ENCODE assay signal across 8 mouse cellular contexts in genomic region chr7:140858746-140859145, GRCm38 (mm10). TPM values are rescaled to one million over a fixed set of nuclear protein-coding genes. Genes with fewer than 3 reads are reported as not detected.
DNase-seq lines count a peak whose midpoint lies in the region; ATAC-seq and TF ChIP-seq lines count a peak whose summit lies in the region.

No protein-coding gene starts in this region.

- peak overlapping the region; percentile 93; the same call in 1 of the 2 replicates for H3K9ac ChIP-seq in kidney, embryonic 16.5 days (replicated peaks; ENCODE audit: low read length)
- peak overlapping the region; percentile 95 for H3K9ac ChIP-seq in embryonic facial prominence, embryonic 13.5 days
- peak overlapping the region; percentile 90 for H3K9ac ChIP-seq in intestine, embryonic 16.5 days (ENCODE audit: low read depth, low read length)

- ATAC-seq in kidney, embryonic 16.5 days (ENCODE audit: low FRiP score, low TSS enrichment), result no peak
- ATAC-seq in embryonic facial prominence, embryonic 13.5 days (ENCODE audit: insufficient number of reproducible peaks, insufficient read depth, low FRiP score, low TSS enrichment, low read depth), result no peak
- ATAC-seq in intestine, embryonic 16.5 days, result no peak
- no peak for ATAC-seq in megakaryocyte progenitor cell, adult 5-6 weeks (replicated peaks; ENCODE audit: poor library complexity)

- 94% methylated on average over 8 of the region's 8 CpGs for WGBS in kidney, embryonic 16.5 days
- WGBS in embryonic facial prominence, embryonic 13.5 days, result 92% methylated on average over 8 of the region's 8 CpGs
- 97% methylated on average over 8 of the region's 8 CpGs for WGBS in intestine, embryonic 16.5 days

- peaks cover 57% of the 10 kb centered on the region for H3K79me2 ChIP-seq in myocyte (ENCODE audit: control insufficient read depth, insufficient read depth)

- no peaks in the 10 kb centered on the region for H3K9me3 ChIP-seq in kidney, embryonic 16.5 days (ENCODE audit: low read length)
- H3K9me3 ChIP-seq in embryonic facial prominence, embryonic 13.5 days, result no peaks in the 10 kb centered on the region
- no peaks in the 10 kb centered on the region for H3K9me3 ChIP-seq in intestine, embryonic 16.5 days (ENCODE audit: control insufficient read depth, low read length)

- H3K27me3 ChIP-seq in kidney, embryonic 16.5 days (ENCODE audit: insufficient read depth, low read length), result no peaks in the 10 kb centered on the region
- H3K27me3 ChIP-seq in embryonic facial prominence, embryonic 13.5 days, result no peaks in the 10 kb centered on the region
- H3K27me3 ChIP-seq in intestine, embryonic 16.5 days (replicated peaks; ENCODE audit: control insufficient read depth, insufficient read depth, low read length), result no peaks in the 10 kb centered on the region
- H3K27me3 ChIP-seq in myocyte (ENCODE audit: control insufficient read depth, insufficient read depth, insufficient read length), result no peaks in the 10 kb centered on the region

- no peak for TF ChIP-seq POLR2A in myocyte (IDR thresholded peaks at IDR 0.05; ENCODE audit: insufficient read length, low read depth)

- peaks cover 58% of the 10 kb centered on the region for H3K36me3 ChIP-seq in kidney, embryonic 16.5 days (ENCODE audit: insufficient read depth, low read length)
- peaks cover 64% of the 10 kb centered on the region for H3K36me3 ChIP-seq in embryonic facial prominence, embryonic 13.5 days
- H3K36me3 ChIP-seq in intestine, embryonic 16.5 days (ENCODE audit: control insufficient read depth, insufficient read depth, low read length), result peaks cover 18% of the 10 kb centered on the region
- peaks cover 27% of the 10 kb centered on the region for H3K36me3 ChIP-seq in myocyte (ENCODE audit: control insufficient read depth, insufficient read depth)

- peaks cover 20% of the 10 kb centered on the region for H3K4me1 ChIP-seq in kidney, embryonic 16.5 days (ENCODE audit: insufficient read depth, low read length)
- H3K4me1 ChIP-seq in embryonic facial prominence, embryonic 13.5 days, result peaks cover 36% of the 10 kb centered on the region
- peaks cover 19% of the 10 kb centered on the region for H3K4me1 ChIP-seq in intestine, embryonic 16.5 days (ENCODE audit: control insufficient read depth, insufficient read depth, low read length)

- no peak for DNase-seq in kidney, postnatal 25 days
- no peak for DNase-seq in urinary bladder, adult 2 months (ENCODE audit: low spot score)
- no peak for DNase-seq in layer of hippocampus, adult 11-12 months (ENCODE audit: low spot score)

- H3K4me3 ChIP-seq in kidney, embryonic 16.5 days (ENCODE audit: low read length), result peak overlapping the region; percentile 92; the same call in 1 of the 2 replicates
- peak overlapping the region; percentile 83 for H3K4me3 ChIP-seq in embryonic facial prominence, embryonic 13.5 days
- H3K4me3 ChIP-seq in intestine, embryonic 16.5 days (ENCODE audit: low read length), result no peak overlapping the region
- H3K4me3 ChIP-seq in myocyte, result peak overlapping the region; percentile 97

- no peak overlapping the region for H3K27ac ChIP-seq in kidney, embryonic 16.5 days (ENCODE audit: low read length)
- H3K27ac ChIP-seq in embryonic facial prominence, embryonic 13.5 days, result no peak overlapping the region
- H3K27ac ChIP-seq in intestine, embryonic 16.5 days (ENCODE audit: low read length), result no peak overlapping the region

- no peak overlapping the region for H3ac ChIP-seq in myocyte (ENCODE audit: control insufficient read depth, insufficient read length)

- H3K4me2 ChIP-seq in kidney, embryonic 16.5 days (replicated peaks; ENCODE audit: low read depth, low read length), result peak overlapping the region; percentile 99
- peak overlapping the region; percentile 99 for H3K4me2 ChIP-seq in embryonic facial prominence, embryonic 13.5 days
- no peak overlapping the region; the same call in 1 of the 2 replicates for H3K4me2 ChIP-seq in intestine, embryonic 16.5 days (ENCODE audit: low read depth, low read length)
- H3K4me2 ChIP-seq in myocyte (ENCODE audit: low read depth), result peak overlapping the region; percentile 86

TF ChIP-seq in myocyte, 11 proteins besides CTCF, POLR2A, EP300 and RAD21:
- TF ChIP-seq MYOG (IDR thresholded peaks at IDR 0.05; ENCODE audit: control insufficient read depth in 1 of 3, insufficient read depth in 1 of 3, insufficient read length in 2 of 3, low read depth in 2 of 3), result no peak
- no peak for TF ChIP-seq REST (IDR thresholded peaks at IDR 0.05; ENCODE audit: insufficient read depth, insufficient read length)
- TF ChIP-seq TCF3 (IDR thresholded peaks at IDR 0.05; ENCODE audit: insufficient read length, low read depth), result no peak
TF ChIP-seq in myocyte: peak in this region for 0.

RNA-seq across cellular contexts. Expression of gene Bet1l, which starts 1.4 kb away (rescaled TPM):
- polyA plus RNA-seq in kidney, embryonic 16.5 days (2015; fragmentation: Nextera tagmentation; extraction: Ambion mirVana), result 41.7 and 42.1 TPM in 2 replicates
- polyA plus RNA-seq in embryonic facial prominence, embryonic 13.5 days (2015; fragmentation: Nextera tagmentation; extraction: Ambion mirVana), result 56.4 and 68.1 TPM in 2 replicates
- polyA plus RNA-seq in intestine, embryonic 16.5 days (2015; fragmentation: Nextera tagmentation; extraction: Ambion mirVana), result 33.1 and 35.1 TPM in 2 replicates
- polyA plus RNA-seq in myocyte (2012; fragmentation: generic; extraction: Trizol), result 25.8 TPM
- total RNA-seq in megakaryocyte progenitor cell, adult 5-6 weeks (2015), result 9.9 and 12.3 TPM in 2 replicates
- total RNA-seq in megakaryocyte progenitor cell, adult 5-6 weeks (2017), result 21.8 and 24.6 TPM in 2 replicates
- polyA plus RNA-seq in urinary bladder, adult 2 months (2012; rRNA removed), result 35.9 and 46.2 TPM in 2 replicates

RNA-seq across cellular contexts. Expression of gene Ric8a, which starts 2.0 kb away (rescaled TPM):
- 69.7 and 73.6 TPM in 2 replicates for polyA plus RNA-seq in kidney, embryonic 16.5 days (2015; fragmentation: Nextera tagmentation; extraction: Ambion mirVana)
- polyA plus RNA-seq in embryonic facial prominence, embryonic 13.5 days (2015; fragmentation: Nextera tagmentation; extraction: Ambion mirVana), result 72.4 and 72.6 TPM in 2 replicates
- polyA plus RNA-seq in intestine, embryonic 16.5 days (2015; fragmentation: Nextera tagmentation; extraction: Ambion mirVana), result 68.3 and 70.1 TPM in 2 replicates
- polyA plus RNA-seq in myocyte (2012; fragmentation: generic; extraction: Trizol), result 123 TPM
- total RNA-seq in megakaryocyte progenitor cell, adult 5-6 weeks (2015), result 26.0 and 38.2 TPM in 2 replicates
- total RNA-seq in megakaryocyte progenitor cell, adult 5-6 weeks (2017), result 24.4 and 27.3 TPM in 2 replicates
- 74.7 and 77.1 TPM in 2 replicates for polyA plus RNA-seq in urinary bladder, adult 2 months (2012; rRNA removed)

RNA-seq across cellular contexts. Expression of gene Gm45785, which starts 2.6 kb away (rescaled TPM):
- not detected in 2 replicates for polyA plus RNA-seq in kidney, embryonic 16.5 days (2015; fragmentation: Nextera tagmentation; extraction: Ambion mirVana)
- polyA plus RNA-seq in embryonic facial prominence, embryonic 13.5 days (2015; fragmentation: Nextera tagmentation; extraction: Ambion mirVana), result not detected in 2 replicates
- polyA plus RNA-seq in intestine, embryonic 16.5 days (2015; fragmentation: Nextera tagmentation; extraction: Ambion mirVana), result not detected in 2 replicates
- polyA plus RNA-seq in myocyte (2012; fragmentation: generic; extraction: Trizol), result not detected
- 0.35 TPM in 1 of 2 replicates, not detected in the other for total RNA-seq in megakaryocyte progenitor cell, adult 5-6 weeks (2015)
- not detected in 2 replicates for total RNA-seq in megakaryocyte progenitor cell, adult 5-6 weeks (2017)
- polyA plus RNA-seq in urinary bladder, adult 2 months (2012; rRNA removed), result not detected in 2 replicates

RNA-seq across cellular contexts. Expression of gene Odf3, which starts 11.1 kb away (rescaled TPM):
- 0.12 TPM in 1 of 2 replicates, not detected in the other for polyA plus RNA-seq in kidney, embryonic 16.5 days (2015; fragmentation: Nextera tagmentation; extraction: Ambion mirVana)
- 0.25 TPM in 1 of 2 replicates, not detected in the other for polyA plus RNA-seq in embryonic facial prominence, embryonic 13.5 days (2015; fragmentation: Nextera tagmentation; extraction: Ambion mirVana)
- polyA plus RNA-seq in intestine, embryonic 16.5 days (2015; fragmentation: Nextera tagmentation; extraction: Ambion mirVana), result not detected in 2 replicates
- polyA plus RNA-seq in myocyte (2012; fragmentation: generic; extraction: Trizol), result 0.07 TPM
- total RNA-seq in megakaryocyte progenitor cell, adult 5-6 weeks (2015), result not detected in 2 replicates
- not detected in 2 replicates for total RNA-seq in megakaryocyte progenitor cell, adult 5-6 weeks (2017)
- 0.06 TPM in 1 of 2 replicates, not detected in the other for polyA plus RNA-seq in urinary bladder, adult 2 months (2012; rRNA removed)

RNA-seq across cellular contexts. Expression of gene Scgb1c1, which starts 13.4 kb away (rescaled TPM):
- not detected in 2 replicates for polyA plus RNA-seq in kidney, embryonic 16.5 days (2015; fragmentation: Nextera tagmentation; extraction: Ambion mirVana)
- not detected in 2 replicates for polyA plus RNA-seq in embryonic facial prominence, embryonic 13.5 days (2015; fragmentation: Nextera tagmentation; extraction: Ambion mirVana)
- polyA plus RNA-seq in intestine, embryonic 16.5 days (2015; fragmentation: Nextera tagmentation; extraction: Ambion mirVana), result not detected in 2 replicates
- polyA plus RNA-seq in myocyte (2012; fragmentation: generic; extraction: Trizol), result not detected
- not detected in 2 replicates for total RNA-seq in megakaryocyte progenitor cell, adult 5-6 weeks (2015)
- not detected in 2 replicates for total RNA-seq in megakaryocyte progenitor cell, adult 5-6 weeks (2017)
- not detected in 2 replicates for polyA plus RNA-seq in urinary bladder, adult 2 months (2012; rRNA removed)
